Mouse (Mus musculus) kidney, embryonic 14.5 days (tissue): Measurements from ENCODE around the gene Spats2l. TPM values are rescaled to one million over a fixed set of nuclear protein-coding genes. Genes with fewer than 3 reads are reported as not detected.
A peak's percentile ranks its signal among the peaks of the same experiment; 100 is the strongest.

ENCODE experiments used
- ATAC-seq: fragments of 200-750 bp; cut with Nextera tagmentation; 2 replicates; pipeline ENCODE4 v1.8.0; 2017; ENCODE audit warnings: moderate number of reproducible peaks, mild to moderate bottlenecking, moderate TSS enrichment, moderate library complexity; ENCODE audit not compliant: low FRiP score, low TSS enrichment
- H3K27ac ChIP-seq: fragments of 300-500 bp; sonication (generic); 2 replicates; pipeline ENCODE4 v1.5.1; 2014; ENCODE audit warnings: low read depth, mild to moderate bottlenecking, low read length, moderate library complexity, mixed read lengths
- H3K27me3 ChIP-seq: fragments of 300-500 bp; sonication (generic); 2 replicates; pipeline ENCODE4 v1.6.1; 2014; ENCODE audit warnings: mild to moderate bottlenecking, low read length; ENCODE audit not compliant: control insufficient read depth, insufficient read depth
- H3K36me3 ChIP-seq: fragments of 300-500 bp; sonication (generic); 2 replicates; pipeline ENCODE4 v1.6.1; 2014; ENCODE audit warnings: low read length, mixed read lengths; ENCODE audit not compliant: control insufficient read depth, insufficient read depth
- H3K4me1 ChIP-seq: fragments of 300-500 bp; sonication (generic); 2 replicates; pipeline ENCODE4 v1.6.1; 2014; ENCODE audit warnings: low read length, mixed read lengths; ENCODE audit not compliant: control insufficient read depth, insufficient read depth
- H3K4me2 ChIP-seq: fragments of 300-500 bp; sonication (generic); replicated peaks from 2 replicates; pipeline ENCODE4 v1.6.1; 2014; ENCODE audit warnings: low read depth, mild to moderate bottlenecking, low read length
- H3K4me3 ChIP-seq: fragments of 300-500 bp; sonication (generic); 2 replicates; pipeline ENCODE4 v1.5.1; 2014; ENCODE audit warnings: mild to moderate bottlenecking, low read length
- H3K9ac ChIP-seq: fragments of 300-500 bp; sonication (generic); 2 replicates; pipeline ENCODE4 v1.6.1; 2014; ENCODE audit warnings: low read depth, mild to moderate bottlenecking, low read length, moderate library complexity
- H3K9me3 ChIP-seq: fragments of 300-500 bp; sonication (generic); 2 replicates; pipeline ENCODE4 v1.6.1; 2016; ENCODE audit warnings: low read length; ENCODE audit not compliant: control insufficient read depth
- WGBS: fragments of 180-500 bp; shearing (Covaris S2); extraction: QIAGEN DNeasy Blood & Tissue Kit; methylation state at CpG from one replicate; pipeline ENCODE4 v1.1.7; 2014; 5-methylcytosine and 5-hydroxymethylcytosine counted together
- polyA plus RNA-seq: library from polyadenylated mRNA; unstranded; fragments of >200 nt; fragmentation: Nextera tagmentation; extraction: Ambion mirVana; gene quantifications from 2 replicates; pipeline ENCODE4 v1.2.1, GENCODE M21; 2014

The Spats2l gene
- polyA plus RNA-seq, 1 experiment from 2014 or later = 47.4 TPM

GRCm38 (mm10) chr1:57890903-57891267, 116.9 kb downstream of the Spats2l start:
- ATAC-seq = no peak
- H3K36me3 ChIP-seq = no peaks in the 10 kb centered on the region

GRCm38 (mm10) chr1:57901494-57901893, 127.5 kb downstream of the Spats2l start:
- Histone ChIP-seq H3K27ac (no peak overlapping the region), H3K4me2 (no peak overlapping the region), H3K9ac (no peak overlapping the region), H3K4me3 (no peak overlapping the region), H3K36me3 (no peaks in the 10 kb centered on the region), H3K4me1 (no peaks in the 10 kb centered on the region), H3K9me3 (no peaks in the 10 kb centered on the region), H3K27me3 (no peaks in the 10 kb centered on the region)
- ATAC-seq = no peak
- WGBS = 47% methylated on average over 3 of the region's 3 CpGs

More at GRCm38 (mm10) chr1:57890903-57891267, 116.9 kb downstream of the Spats2l start:
- no peak overlapping the region for H3K27ac ChIP-seq
- no peaks in the 10 kb centered on the region for H3K27me3 ChIP-seq
- H3K9ac ChIP-seq = no peak overlapping the region
- H3K4me3 ChIP-seq = no peak overlapping the region
- 75% methylated on average over 8 of the region's 8 CpGs for WGBS
- H3K9me3 ChIP-seq = no peaks in the 10 kb centered on the region
- H3K4me2 ChIP-seq = no peak overlapping the region
- no peaks in the 10 kb centered on the region; the same call in 1 of the 2 replicates for H3K4me1 ChIP-seq

GRCm38 (mm10) chr1:57903793-57904192, 129.8 kb downstream of the Spats2l start:
- Histone ChIP-seq H3K4me1 (no peaks in the 10 kb centered on the region), H3K36me3 (no peaks in the 10 kb centered on the region), H3K4me3 (no peak overlapping the region), H3K9ac (no peak overlapping the region), H3K27me3 (no peaks in the 10 kb centered on the region), H3K27ac (no peak overlapping the region), H3K9me3 (no peaks in the 10 kb centered on the region), H3K4me2 (no peak overlapping the region)
- ATAC-seq = no peak
- WGBS = 85% methylated on average over 7 of the region's 7 CpGs

- Histone ChIP-seq H3K36me3 (no peaks in the 10 kb centered on the region), H3K27ac (peak overlapping the region; percentile 55; the same call in 1 of the 2 replicates), H3K9ac (no peak overlapping the region), H3K4me3 (no peak overlapping the region), H3K4me1 (no peaks in the 10 kb centered on the region), H3K4me2 (no peak overlapping the region), H3K9me3 (no peaks in the 10 kb centered on the region), H3K27me3 (no peaks in the 10 kb centered on the region)
- ATAC-seq = peak; percentile 79; the same call in 1 of the 2 replicates
- 54% methylated on average over 3 of the region's 3 CpGs for WGBS
Observed at GRCm38 (mm10) chr1:57905912-57906311, 131.9 kb downstream of the Spats2l start.

- peak; percentile 20; the same call in 1 of the 2 replicates for ATAC-seq
- H3K36me3 ChIP-seq = no peaks in the 10 kb centered on the region
- H3K4me3 ChIP-seq = no peak overlapping the region
- H3K4me2 ChIP-seq = no peak overlapping the region
- no peaks in the 10 kb centered on the region for H3K9me3 ChIP-seq
- no peak overlapping the region for H3K9ac ChIP-seq
- 0 out of 2 replicates have a peak overlapping the region, but pooled peaks have one; percentile 6 for H3K27ac ChIP-seq
- H3K27me3 ChIP-seq = no peaks in the 10 kb centered on the region
- no peaks in the 10 kb centered on the region for H3K4me1 ChIP-seq
Observed at GRCm38 (mm10) chr1:57906312-57906711, 132.3 kb downstream of the Spats2l start.

- no peaks in the 10 kb centered on the region for H3K36me3 ChIP-seq
- no peak for ATAC-seq
- H3K9ac ChIP-seq = no peak overlapping the region
- 78% methylated on average over 6 of the region's 6 CpGs for WGBS
- H3K27ac ChIP-seq = no peak overlapping the region
- H3K27me3 ChIP-seq = no peaks in the 10 kb centered on the region
- no peaks in the 10 kb centered on the region for H3K4me1 ChIP-seq
- H3K9me3 ChIP-seq = no peaks in the 10 kb centered on the region
- H3K4me2 ChIP-seq = no peak overlapping the region
- no peak overlapping the region for H3K4me3 ChIP-seq
Observed at GRCm38 (mm10) chr1:57911561-57911960, 137.6 kb downstream of the Spats2l start.

GRCm38 (mm10) chr1:57917342-57917741, 143.4 kb downstream of the Spats2l start:
- Histone ChIP-seq H3K4me2 (no peak overlapping the region), H3K9me3 (no peaks in the 10 kb centered on the region), H3K4me3 (no peak overlapping the region), H3K4me1 (no peaks in the 10 kb centered on the region), H3K9ac (no peak overlapping the region), H3K36me3 (no peaks in the 10 kb centered on the region), H3K27ac (no peak overlapping the region), H3K27me3 (no peaks in the 10 kb centered on the region)
- ATAC-seq = no peak
- WGBS = 47% methylated on average over 5 of the region's 5 CpGs

GRCm38 (mm10) chr1:57918567-57918966, 144.6 kb downstream of the Spats2l start:
- Histone ChIP-seq H3K27ac (no peak overlapping the region), H3K9me3 (no peaks in the 10 kb centered on the region), H3K27me3 (no peaks in the 10 kb centered on the region), H3K4me3 (no peak overlapping the region), H3K36me3 (no peaks in the 10 kb centered on the region), H3K4me1 (no peaks in the 10 kb centered on the region), H3K9ac (no peak overlapping the region), H3K4me2 (no peak overlapping the region)
- 87% methylated on average over 4 of the region's 4 CpGs for WGBS
- ATAC-seq = no peak

GRCm38 (mm10) chr1:57934287-57934686, 160.3 kb downstream of the Spats2l start:
- 50% methylated on average over 1 of the region's 1 CpGs for WGBS
- no peak for ATAC-seq
- Histone ChIP-seq H3K4me2 (no peak overlapping the region), H3K36me3 (peaks cover 4% of the 10 kb centered on the region; the same call in 1 of the 2 replicates), H3K27ac (no peak overlapping the region), H3K9ac (no peak overlapping the region), H3K9me3 (no peaks in the 10 kb centered on the region), H3K4me3 (no peak overlapping the region), H3K4me1 (no peaks in the 10 kb centered on the region), H3K27me3 (no peaks in the 10 kb centered on the region; the same call in 1 of the 2 replicates)
